Mouse (Mus musculus) urinary bladder, postnatal 36 days (tissue): Measurements from ENCODE around the gene Gm6401.
"Not testable (repeated sequence)": the region's sequence is repeated elsewhere in the genome, so short reads cannot be mapped to it uniquely, and the experiment has no call there.

Source experiments
- DNase-seq, 2 experiments: peaks; one replicate each; pipeline ENCODE4 v3.0.0; 2022; ENCODE audit warnings: low spot score in 2 of 2, mixed read lengths in 1 of 2

Gene Gm6401

DNA sequence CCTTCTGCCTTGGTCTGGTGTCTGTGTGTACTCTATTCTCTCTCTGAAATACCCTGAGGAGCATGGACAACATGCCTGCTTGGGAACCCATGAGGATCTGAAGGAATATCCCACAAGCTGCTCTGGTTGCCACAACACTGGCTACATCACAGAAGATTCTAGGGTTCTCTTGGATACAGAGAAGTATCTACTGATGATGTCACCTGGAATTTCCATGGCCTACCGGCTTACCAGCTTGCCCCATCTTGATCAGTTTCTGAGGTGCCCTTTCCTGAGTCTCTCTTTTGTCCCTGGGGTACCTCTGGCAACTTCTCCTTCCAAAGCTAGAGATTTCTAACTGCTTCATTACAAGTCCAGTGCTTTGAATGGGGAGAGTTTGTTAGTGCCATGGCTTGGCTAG lies at the start of gene Gm6401:
TSS of gene Gm6401 (minus strand) at position 101 of the 400 bp plus-strand sequence.
- DNase-seq = not testable (repeated sequence)

DNA sequence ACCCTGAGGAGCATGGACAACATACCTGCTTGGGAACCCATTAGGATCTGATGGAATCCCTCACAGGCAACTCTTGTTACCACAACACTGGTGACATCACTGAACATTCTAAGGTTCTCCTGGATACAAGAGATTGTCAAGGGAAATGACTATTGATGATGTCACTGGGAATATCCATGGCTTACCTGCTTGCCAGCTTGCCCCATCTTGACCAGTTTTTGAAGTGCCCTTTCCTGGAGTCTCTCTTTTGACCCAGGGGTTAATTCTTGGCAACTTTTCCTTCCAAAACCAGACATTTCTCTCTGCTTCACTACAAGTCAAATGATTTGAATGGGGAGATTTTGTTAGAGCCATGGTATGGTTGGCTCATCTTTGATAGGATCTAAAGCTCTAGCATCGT lies 15.5 kb upstream of the Gm6401 start, which contains the start of gene Gm3543:
TSS of gene Gm3543 (minus strand) at position 101 of the 400 bp plus-strand sequence.
- DNase-seq = not testable (repeated sequence)

DNA sequence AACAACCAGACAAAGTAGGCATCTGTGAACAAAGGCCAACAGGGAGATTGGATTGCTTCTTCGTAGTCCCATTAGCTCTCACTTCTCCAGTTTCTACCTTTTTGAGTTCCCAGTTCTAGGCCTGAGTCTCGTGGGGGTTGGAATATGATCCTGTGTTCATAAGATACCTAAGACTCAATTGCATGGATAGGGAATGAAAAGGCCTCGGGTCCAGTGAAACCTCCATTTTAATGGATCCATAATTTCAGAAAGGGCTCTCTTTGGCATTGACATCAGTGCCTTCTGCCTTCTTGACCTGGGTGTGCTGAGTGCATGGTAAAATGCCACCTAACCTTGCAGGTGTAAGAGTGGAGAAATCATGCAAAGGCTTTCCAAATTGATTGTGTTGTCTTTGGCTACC lies 869 bp upstream of the Gm6401 start:
- DNase-seq = not testable (repeated sequence)

DNA sequence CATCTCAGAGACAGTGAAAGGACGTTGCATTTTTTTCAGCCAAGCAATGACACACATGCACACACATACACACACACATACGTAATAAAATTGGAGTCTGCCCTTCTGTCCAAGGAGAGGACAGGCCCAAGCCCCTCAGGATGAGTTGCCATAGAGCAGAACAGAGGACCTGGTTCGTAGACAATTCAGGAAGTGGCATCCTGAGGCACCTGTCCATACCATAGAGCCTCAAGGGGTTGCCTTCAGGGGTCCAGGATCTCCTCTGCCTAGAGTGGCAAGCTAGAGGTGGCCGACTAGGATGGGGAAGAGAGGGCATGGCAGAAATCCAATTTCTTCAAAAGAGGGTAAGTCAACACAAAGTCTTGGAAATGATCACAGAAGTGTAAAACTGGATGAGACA lies 3.6 kb downstream of the Gm6401 start:
- DNase-seq = not testable (repeated sequence)

DNA sequence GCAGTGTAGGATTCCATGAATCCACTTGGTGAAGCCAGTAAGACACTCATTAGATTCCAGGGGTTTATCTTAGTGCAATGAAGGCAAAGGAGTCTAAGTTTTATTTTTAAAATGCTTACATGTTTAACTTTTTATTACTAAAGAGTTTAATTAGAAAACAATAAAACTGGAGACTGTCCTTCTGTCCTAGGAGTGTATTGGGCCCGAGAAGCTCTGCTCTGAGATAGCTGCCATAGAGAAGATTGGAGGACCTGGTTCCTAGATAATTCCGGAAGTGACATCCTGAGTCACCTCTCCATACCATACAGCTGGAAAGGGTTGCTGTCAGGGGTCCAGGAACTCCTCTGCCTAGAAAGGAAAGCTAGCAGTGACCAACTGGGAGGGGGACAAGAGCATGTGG lies 24.0 kb downstream of the Gm6401 start, which contains the start of gene 1700024B05Rik:
TSS of gene 1700024B05Rik (plus strand) at position 301 of the 400 bp plus-strand sequence.
- DNase-seq = not testable (repeated sequence)

DNA sequence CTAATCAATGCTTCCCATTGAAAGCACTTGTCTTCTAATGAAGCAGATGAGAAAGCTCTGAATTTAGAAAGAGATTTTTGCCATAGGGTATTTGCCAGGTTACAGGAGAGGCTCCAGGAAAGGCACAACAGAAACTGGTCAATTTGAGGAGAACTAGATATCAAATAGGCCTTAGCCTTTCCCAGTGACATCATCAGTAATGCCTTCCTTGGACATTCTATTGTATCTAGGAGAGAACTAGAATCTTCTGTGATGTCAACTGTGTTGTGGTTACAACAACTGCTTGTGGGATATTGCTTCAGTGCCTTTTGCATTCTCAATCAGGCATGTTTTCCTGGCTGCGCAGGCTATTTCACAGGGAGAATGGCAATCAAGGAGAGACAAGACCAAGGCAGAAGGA lies 43.1 kb downstream of the Gm6401 start, which contains the start of gene 1700049E17Rik1:
TSS of gene 1700049E17Rik1 (plus strand) at position 301 of the 400 bp plus-strand sequence.
- not testable (repeated sequence) for DNase-seq
